In the genomic region with DNA sequence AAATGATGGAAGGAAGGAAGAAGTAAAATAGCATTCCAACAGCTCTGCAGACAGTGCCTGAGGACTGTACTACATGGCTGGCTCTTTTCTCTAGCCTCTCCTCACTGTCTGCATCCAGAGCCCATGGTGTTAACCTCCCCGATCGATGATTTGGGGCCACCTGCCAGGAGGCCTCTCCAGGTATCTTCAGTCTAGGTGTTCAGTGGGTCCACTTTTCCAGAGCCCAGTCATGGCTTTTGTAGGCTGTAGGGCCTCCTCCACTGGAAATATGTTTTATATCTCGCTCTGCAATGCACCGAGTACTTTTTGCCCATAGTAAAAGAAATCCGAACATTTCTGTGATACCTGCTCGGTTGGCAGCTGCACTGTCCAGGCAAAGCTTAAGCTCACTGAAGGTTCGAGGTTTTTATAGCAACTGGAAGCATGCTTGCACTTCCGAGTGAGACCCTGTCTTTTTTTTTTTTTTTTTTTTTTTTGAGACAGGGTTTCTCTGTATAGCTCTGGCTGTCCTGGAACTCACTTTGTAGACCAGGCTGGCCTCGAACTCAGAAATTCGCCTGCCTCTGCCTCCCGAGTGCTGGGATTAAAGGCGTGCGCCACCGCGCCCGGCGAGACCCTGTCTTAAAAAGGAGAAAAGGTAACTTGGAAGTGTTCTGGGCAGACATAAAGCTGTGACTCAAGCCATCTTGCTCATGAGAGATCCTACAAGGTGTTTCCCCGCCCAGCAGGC, we compare ENCODE assay signal across 8 mouse cellular contexts. TPM values are rescaled to one million over a fixed set of nuclear protein-coding genes. Genes with fewer than 3 reads are reported as not detected.
DNase-seq lines count a peak whose midpoint lies in the region; ATAC-seq lines count a peak whose summit lies in the region.

No protein-coding gene starts in this region.

- peaks cover 10% of the 10 kb centered on the region for H3K4me1 ChIP-seq in heart, embryonic 12.5 days (replicated peaks)
- H3K4me1 ChIP-seq in embryonic facial prominence, embryonic 10.5 days, result peaks cover 12% of the 10 kb centered on the region
- H3K4me1 ChIP-seq in hindbrain, embryonic 14.5 days (replicated peaks; ENCODE audit: control insufficient read depth, insufficient read depth, low read length), result peaks cover 7% of the 10 kb centered on the region
- peaks cover 7% of the 10 kb centered on the region for H3K4me1 ChIP-seq in midbrain, embryonic 11.5 days (ENCODE audit: control insufficient read depth, insufficient read depth, low read length)

- 43% methylated on average over 18 of the region's 18 CpGs for WGBS in heart, embryonic 12.5 days
- 44% methylated on average over 18 of the region's 18 CpGs for WGBS in embryonic facial prominence, embryonic 10.5 days
- WGBS in hindbrain, embryonic 14.5 days, result 46% methylated on average over 18 of the region's 18 CpGs
- WGBS in midbrain, embryonic 11.5 days, result 44% methylated on average over 16 of the region's 18 CpGs

- H3K4me3 ChIP-seq in heart, embryonic 12.5 days, result peak overlapping the region; percentile 98
- H3K4me3 ChIP-seq in embryonic facial prominence, embryonic 10.5 days, result peak overlapping the region; percentile 71
- H3K4me3 ChIP-seq in hindbrain, embryonic 14.5 days (replicated peaks; ENCODE audit: low read length), result peak overlapping the region; percentile 65
- H3K4me3 ChIP-seq in midbrain, embryonic 11.5 days (ENCODE audit: low read depth, low read length), result peak overlapping the region; percentile 84

- no peak for DNase-seq in heart, adult 9 months (ENCODE audit: low spot score in 2 of 2)
- no peak for DNase-seq in embryonic facial prominence, embryonic 10.5 days (ENCODE audit: low spot score)
- no peak for DNase-seq in hindbrain, embryonic 14.5 days (ENCODE audit: low spot score)
- no peak for DNase-seq in midbrain, embryonic 11.5 days (ENCODE audit: low spot score, missing footprints)
- DNase-seq in cerebellum, postnatal 10 days, result no peak

- ATAC-seq in heart, embryonic 12.5 days (ENCODE audit: insufficient number of reproducible peaks, low FRiP score), result no peak; the same call in 1 of the 2 replicates
- ATAC-seq in hindbrain, embryonic 14.5 days (ENCODE audit: low FRiP score), result no peak
- peak; percentile 2; the same call in 1 of the 2 replicates for ATAC-seq in midbrain, embryonic 11.5 days (ENCODE audit: low FRiP score)
- no peak for ATAC-seq in CD4-positive, CD25-positive, alpha-beta regulatory T cell, adult 4 months
- ATAC-seq in activated CD4-positive, CD25-positive, alpha-beta regulatory T cell, adult 4 months, result no peak

- no peaks in the 10 kb centered on the region for H3K9me3 ChIP-seq in heart, embryonic 12.5 days (replicated peaks)
- H3K9me3 ChIP-seq in embryonic facial prominence, embryonic 10.5 days, result no peaks in the 10 kb centered on the region
- no peaks in the 10 kb centered on the region for H3K9me3 ChIP-seq in hindbrain, embryonic 14.5 days (ENCODE audit: control insufficient read depth, low read length)
- H3K9me3 ChIP-seq in midbrain, embryonic 11.5 days (ENCODE audit: control insufficient read depth, low read length), result no peaks in the 10 kb centered on the region

- H3K27me3 ChIP-seq in heart, embryonic 12.5 days (replicated peaks), result no peaks in the 10 kb centered on the region; the same call in 1 of the 2 replicates
- H3K27me3 ChIP-seq in embryonic facial prominence, embryonic 10.5 days (replicated peaks; ENCODE audit: low read depth, poor library complexity, severe bottlenecking), result no peaks in the 10 kb centered on the region
- no peaks in the 10 kb centered on the region for H3K27me3 ChIP-seq in hindbrain, embryonic 14.5 days (ENCODE audit: control insufficient read depth, insufficient read depth, low read length)
- no peaks in the 10 kb centered on the region for H3K27me3 ChIP-seq in midbrain, embryonic 11.5 days (ENCODE audit: control insufficient read depth, insufficient read depth, low read length)

- peak overlapping the region; percentile 95; the same call in 1 of the 2 replicates for H3K9ac ChIP-seq in heart, embryonic 12.5 days
- H3K9ac ChIP-seq in hindbrain, embryonic 14.5 days, result no peak overlapping the region
- H3K9ac ChIP-seq in midbrain, embryonic 11.5 days (ENCODE audit: low read length), result no peak overlapping the region

- H3K27ac ChIP-seq in heart, embryonic 12.5 days (ENCODE audit: poor library complexity, severe bottlenecking), result no peak overlapping the region
- H3K27ac ChIP-seq in embryonic facial prominence, embryonic 10.5 days (replicated peaks), result peak overlapping the region; percentile 92
- no peak overlapping the region for H3K27ac ChIP-seq in hindbrain, embryonic 14.5 days
- H3K27ac ChIP-seq in midbrain, embryonic 11.5 days (ENCODE audit: low read depth, low read length), result no peak overlapping the region

- H3K4me2 ChIP-seq in heart, embryonic 12.5 days, result peak overlapping the region; percentile 93
- peak overlapping the region; percentile 35 for H3K4me2 ChIP-seq in hindbrain, embryonic 14.5 days (replicated peaks)
- no peak overlapping the region; the same call in 1 of the 2 replicates for H3K4me2 ChIP-seq in midbrain, embryonic 11.5 days

- H3K36me3 ChIP-seq in heart, embryonic 12.5 days, result peaks cover 7% of the 10 kb centered on the region; the same call in 1 of the 2 replicates
- peaks cover 30% of the 10 kb centered on the region for H3K36me3 ChIP-seq in embryonic facial prominence, embryonic 10.5 days (replicated peaks)
- no peaks in the 10 kb centered on the region for H3K36me3 ChIP-seq in hindbrain, embryonic 14.5 days (replicated peaks; ENCODE audit: control insufficient read depth, insufficient read depth)
- H3K36me3 ChIP-seq in midbrain, embryonic 11.5 days (ENCODE audit: control insufficient read depth, insufficient read depth, low read length), result peaks cover 3% of the 10 kb centered on the region; the same call in 1 of the 2 replicates

RNA-seq across cellular contexts. Expression of gene Nelfcd, which starts 0.4 kb away (rescaled TPM):
- 89.3 and 94.0 TPM in 2 replicates for polyA plus RNA-seq in heart, embryonic 12.5 days (2016; fragmentation: Nextera tagmentation; extraction: Ambion mirVana)
- polyA plus RNA-seq in embryonic facial prominence, embryonic 10.5 days (2016; fragmentation: Nextera tagmentation; extraction: Ambion mirVana), result 195 and 208 TPM in 2 replicates
- polyA plus RNA-seq in hindbrain, embryonic 14.5 days (2014; fragmentation: Nextera tagmentation; extraction: Ambion mirVana), result 102 and 106 TPM in 2 replicates
- polyA plus RNA-seq in midbrain, embryonic 11.5 days (2014; fragmentation: Nextera tagmentation; extraction: Ambion mirVana), result 163 and 164 TPM in 2 replicates
- 100 to 1,000 TPM in 1 of 2 experiments, 10 to 100 TPM in 1; 53.4 to 105 TPM for polyA plus RNA-seq in CD4-positive, CD25-positive, alpha-beta regulatory T cell, adult 4 months (2017; shearing (Covaris generic))
- polyA plus RNA-seq in activated CD4-positive, CD25-positive, alpha-beta regulatory T cell, adult 4 months (2017; shearing (Covaris generic)), result 10 to 100 TPM; 43.5 to 65.3 TPM

RNA-seq across cellular contexts. Expression of gene Ctsz, which starts 23.7 kb away (rescaled TPM):
- polyA plus RNA-seq in heart, embryonic 12.5 days (2016; fragmentation: Nextera tagmentation; extraction: Ambion mirVana), result 95.9 and 101 TPM in 2 replicates
- 92.6 and 95.4 TPM in 2 replicates for polyA plus RNA-seq in embryonic facial prominence, embryonic 10.5 days (2016; fragmentation: Nextera tagmentation; extraction: Ambion mirVana)
- 75.0 and 80.5 TPM in 2 replicates for polyA plus RNA-seq in hindbrain, embryonic 14.5 days (2014; fragmentation: Nextera tagmentation; extraction: Ambion mirVana)
- polyA plus RNA-seq in midbrain, embryonic 11.5 days (2014; fragmentation: Nextera tagmentation; extraction: Ambion mirVana), result 93.7 and 102 TPM in 2 replicates
- 100 to 1,000 TPM in 1 of 2 experiments, 10 to 100 TPM in 1; 91.9 to 125 TPM for polyA plus RNA-seq in CD4-positive, CD25-positive, alpha-beta regulatory T cell, adult 4 months (2017; shearing (Covaris generic))
- polyA plus RNA-seq in activated CD4-positive, CD25-positive, alpha-beta regulatory T cell, adult 4 months (2017; shearing (Covaris generic)), result 100 to 1,000 TPM in 1 of 2 experiments, 10 to 100 TPM in 1; 84.4 to 120 TPM

RNA-seq across cellular contexts. Expression of gene Tubb1, which starts 35.3 kb away (rescaled TPM):
- 7.5 and 13.8 TPM in 2 replicates for polyA plus RNA-seq in heart, embryonic 12.5 days (2016; fragmentation: Nextera tagmentation; extraction: Ambion mirVana)
- polyA plus RNA-seq in embryonic facial prominence, embryonic 10.5 days (2016; fragmentation: Nextera tagmentation; extraction: Ambion mirVana), result 4.3 and 5.2 TPM in 2 replicates
- polyA plus RNA-seq in hindbrain, embryonic 14.5 days (2014; fragmentation: Nextera tagmentation; extraction: Ambion mirVana), result 0.82 and 0.93 TPM in 2 replicates
- 5.3 and 6.8 TPM in 2 replicates for polyA plus RNA-seq in midbrain, embryonic 11.5 days (2014; fragmentation: Nextera tagmentation; extraction: Ambion mirVana)
- polyA plus RNA-seq in CD4-positive, CD25-positive, alpha-beta regulatory T cell, adult 4 months (2017; shearing (Covaris generic)), result not detected
- under 1 TPM in 1 of 2 experiments, not detected in 1; 0.34 TPM for polyA plus RNA-seq in activated CD4-positive, CD25-positive, alpha-beta regulatory T cell, adult 4 months (2017; shearing (Covaris generic))

RNA-seq across cellular contexts. Expression of gene Atp5e, which starts 48.7 kb away (rescaled TPM):
- polyA plus RNA-seq in heart, embryonic 12.5 days (2016; fragmentation: Nextera tagmentation; extraction: Ambion mirVana), result 1,038 and 1,054 TPM in 2 replicates
- polyA plus RNA-seq in embryonic facial prominence, embryonic 10.5 days (2016; fragmentation: Nextera tagmentation; extraction: Ambion mirVana), result 555 and 612 TPM in 2 replicates
- 793 and 981 TPM in 2 replicates for polyA plus RNA-seq in hindbrain, embryonic 14.5 days (2014; fragmentation: Nextera tagmentation; extraction: Ambion mirVana)
- 694 and 705 TPM in 2 replicates for polyA plus RNA-seq in midbrain, embryonic 11.5 days (2014; fragmentation: Nextera tagmentation; extraction: Ambion mirVana)
- polyA plus RNA-seq in CD4-positive, CD25-positive, alpha-beta regulatory T cell, adult 4 months (2017; shearing (Covaris generic)), result 100 to 1,000 TPM; 552 to 670 TPM
- polyA plus RNA-seq in activated CD4-positive, CD25-positive, alpha-beta regulatory T cell, adult 4 months (2017; shearing (Covaris generic)), result 100 to 1,000 TPM; 705 to 752 TPM

RNA-seq across cellular contexts. Expression of gene Prelid3b, which starts 57.7 kb away (rescaled TPM):
- polyA plus RNA-seq in heart, embryonic 12.5 days (2016; fragmentation: Nextera tagmentation; extraction: Ambion mirVana), result 136 and 137 TPM in 2 replicates
- polyA plus RNA-seq in embryonic facial prominence, embryonic 10.5 days (2016; fragmentation: Nextera tagmentation; extraction: Ambion mirVana), result 121 and 133 TPM in 2 replicates
- polyA plus RNA-seq in hindbrain, embryonic 14.5 days (2014; fragmentation: Nextera tagmentation; extraction: Ambion mirVana), result 108 and 118 TPM in 2 replicates
- polyA plus RNA-seq in midbrain, embryonic 11.5 days (2014; fragmentation: Nextera tagmentation; extraction: Ambion mirVana), result 129 and 130 TPM in 2 replicates
- polyA plus RNA-seq in CD4-positive, CD25-positive, alpha-beta regulatory T cell, adult 4 months (2017; shearing (Covaris generic)), result 10 to 100 TPM; 69.8 to 85.8 TPM
- polyA plus RNA-seq in activated CD4-positive, CD25-positive, alpha-beta regulatory T cell, adult 4 months (2017; shearing (Covaris generic)), result 10 to 100 TPM; 81.2 to 90.9 TPM
